Mouse (Mus musculus): ENCODE results near the gene Thoc6. TPM values are rescaled to one million over a fixed set of nuclear protein-coding genes. Genes with fewer than 3 reads are reported as not detected.

Gene Thoc6
- polyA plus RNA-seq, 1 experiment, result 60.5 TPM

DNA sequence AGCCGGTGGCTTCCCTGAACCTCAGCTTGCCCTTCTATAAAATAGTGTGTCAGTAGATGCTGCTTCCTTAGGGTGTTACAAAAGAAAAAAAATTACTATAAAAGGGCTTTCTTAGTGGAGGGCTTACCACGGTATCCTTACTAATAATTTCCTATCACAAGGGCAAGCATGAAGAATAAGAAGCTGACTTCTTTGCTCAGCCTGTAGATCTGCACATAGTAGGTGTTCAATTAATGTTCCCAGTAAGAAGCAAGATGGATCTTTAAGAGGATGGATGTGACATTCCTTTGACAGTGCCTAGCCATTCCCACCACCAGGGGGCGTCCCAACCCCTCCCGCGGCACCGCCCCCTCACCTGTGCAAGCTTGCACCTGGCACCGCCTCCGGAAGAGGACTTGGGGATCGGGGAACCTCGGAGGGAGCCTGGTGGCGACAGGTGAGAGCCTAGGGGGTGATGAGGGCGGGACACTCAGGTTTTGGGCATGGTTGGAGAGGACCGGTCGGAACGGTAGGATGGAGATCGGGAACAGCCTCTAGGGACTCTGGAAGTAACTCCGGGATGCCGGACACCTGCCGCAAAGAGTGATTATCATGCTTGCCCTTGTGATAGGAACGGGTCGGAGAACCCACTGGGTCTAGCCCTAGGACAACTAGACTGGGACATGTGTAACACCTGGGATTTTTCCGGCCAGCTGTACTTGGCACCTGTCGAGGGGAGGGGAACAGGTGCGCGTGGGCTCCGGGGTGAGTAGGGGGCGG, 13.4 kb downstream of the Thoc6 start, which contains the start of gene Bicdl2:
Gene Bicdl2, plus strand, starts transcription at position 390 of the 759 bp plus-strand sequence.
- H3K79me2 ChIP-seq (ENCODE audit: control insufficient read depth, insufficient read depth), result no peaks in the 10 kb centered on the region
- no peak within 1 kb of the TSS for H3ac ChIP-seq (ENCODE audit: control insufficient read depth, insufficient read length, low read depth)
- no peaks in the 10 kb centered on the region for H3K27me3 ChIP-seq (ENCODE audit: control insufficient read depth, insufficient read depth, insufficient read length)
- TF ChIP-seq FOSL1 (IDR thresholded peaks at IDR 0.05; ENCODE audit: insufficient read depth, low read length, poor library complexity, severe bottlenecking), result no peak
- peak; percentile 43 for TF ChIP-seq CTCF (IDR thresholded peaks at IDR 0.05; ENCODE audit: control insufficient read depth, insufficient read depth, insufficient read length)
- TF ChIP-seq USF1 (IDR thresholded peaks at IDR 0.05; ENCODE audit: low read depth), result no peak
- H3K4me3 ChIP-seq (ENCODE audit: insufficient read depth, poor library complexity, severe bottlenecking), result no peak within 1 kb of the TSS
- no peaks in the 10 kb centered on the region for H3K79me3 ChIP-seq (ENCODE audit: low read depth)
- no peaks in the 10 kb centered on the region for H3K36me3 ChIP-seq (ENCODE audit: control insufficient read depth, insufficient read depth)

DNA sequence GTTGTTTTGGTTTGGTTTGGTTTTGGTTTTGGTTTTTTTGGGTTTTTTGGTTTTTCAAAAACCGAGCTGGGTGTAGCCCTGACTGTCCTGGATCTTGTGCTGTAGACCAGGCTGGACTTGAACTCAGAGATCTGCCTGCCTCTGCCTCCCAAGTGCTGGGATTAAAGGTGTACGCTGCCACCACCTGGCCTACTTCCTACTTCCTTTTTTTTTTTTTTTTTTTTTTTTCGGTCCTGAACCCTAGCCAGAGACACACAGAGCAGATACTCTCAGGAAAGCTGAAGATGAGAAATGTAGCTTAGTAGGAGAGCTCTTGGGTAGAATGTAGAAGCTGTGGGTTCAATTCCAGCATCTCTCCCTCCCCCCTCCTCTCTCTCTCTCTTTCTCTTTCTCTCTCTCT, 15.2 kb downstream of the Thoc6 start:
- Histone ChIP-seq H3K79me2 (ENCODE audit: control insufficient read depth, insufficient read depth) (no peaks in the 10 kb centered on the region), H3K79me3 (ENCODE audit: low read depth) (no peaks in the 10 kb centered on the region)

DNA sequence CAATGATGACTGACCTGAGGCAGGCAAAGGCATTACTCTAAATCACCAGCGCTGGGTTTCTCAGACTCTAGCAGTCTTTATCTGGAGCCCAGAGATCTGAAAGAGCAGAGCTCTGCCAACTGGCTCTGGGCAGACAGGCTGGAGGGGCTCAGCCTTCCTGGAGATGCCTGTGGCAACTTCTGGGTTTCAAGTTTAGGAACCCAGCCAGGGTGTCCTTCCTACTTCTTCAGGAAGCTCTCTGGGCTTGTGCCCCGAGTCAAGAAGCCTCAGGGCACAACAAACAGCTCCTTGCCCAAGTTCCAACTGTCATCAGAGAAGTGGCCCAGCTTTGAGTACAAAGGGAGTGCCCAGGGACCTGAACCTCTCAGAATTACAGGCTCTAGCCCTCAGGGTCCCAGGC, 19.3 kb downstream of the Thoc6 start:
- H3K4me3 ChIP-seq (ENCODE audit: insufficient read depth, poor library complexity, severe bottlenecking), result no peak overlapping the region
- no peak for TF ChIP-seq USF1 (IDR thresholded peaks at IDR 0.05; ENCODE audit: low read depth)
- TF ChIP-seq CTCF (IDR thresholded peaks at IDR 0.05; ENCODE audit: control insufficient read depth, insufficient read depth, insufficient read length), result no peak
- TF ChIP-seq CEBPB (IDR thresholded peaks at IDR 0.05; ENCODE audit: low read depth), result no peak
- TF ChIP-seq MYOG (IDR thresholded peaks at IDR 0.05; ENCODE audit: control insufficient read depth, extremely low read depth, insufficient read length), result no peak
- TF ChIP-seq MYOD1 (IDR thresholded peaks at IDR 0.05; ENCODE audit: control insufficient read depth, insufficient read length, low read depth), result no peak
- TF ChIP-seq MAX (IDR thresholded peaks at IDR 0.05), result no peak
- TF ChIP-seq FOSL1 (IDR thresholded peaks at IDR 0.05; ENCODE audit: insufficient read depth, low read length, poor library complexity, severe bottlenecking), result no peak
- H3K27me3 ChIP-seq (ENCODE audit: control insufficient read depth, insufficient read depth, insufficient read length), result no peaks in the 10 kb centered on the region
- H3K79me2 ChIP-seq (ENCODE audit: control insufficient read depth, insufficient read depth), result no peaks in the 10 kb centered on the region
- no peaks in the 10 kb centered on the region for H3K36me3 ChIP-seq (ENCODE audit: control insufficient read depth, insufficient read depth)
- H3K79me3 ChIP-seq (ENCODE audit: low read depth), result no peaks in the 10 kb centered on the region
- H3ac ChIP-seq (ENCODE audit: control insufficient read depth, insufficient read length, low read depth), result no peak overlapping the region

More for the DNA sequence above, 15.2 kb downstream of the Thoc6 start:
- no peaks in the 10 kb centered on the region for H3K36me3 ChIP-seq (ENCODE audit: control insufficient read depth, insufficient read depth)
- TF ChIP-seq MYOD1 (IDR thresholded peaks at IDR 0.05; ENCODE audit: control insufficient read depth, insufficient read length, low read depth) (no peak), USF1 (IDR thresholded peaks at IDR 0.05; ENCODE audit: low read depth) (no peak)
- no peaks in the 10 kb centered on the region for H3K27me3 ChIP-seq (ENCODE audit: control insufficient read depth, insufficient read depth, insufficient read length)
- H3K4me3 ChIP-seq (ENCODE audit: insufficient read depth, poor library complexity, severe bottlenecking), result no peak overlapping the region
- H3ac ChIP-seq (ENCODE audit: control insufficient read depth, insufficient read length, low read depth), result no peak overlapping the region

DNA sequence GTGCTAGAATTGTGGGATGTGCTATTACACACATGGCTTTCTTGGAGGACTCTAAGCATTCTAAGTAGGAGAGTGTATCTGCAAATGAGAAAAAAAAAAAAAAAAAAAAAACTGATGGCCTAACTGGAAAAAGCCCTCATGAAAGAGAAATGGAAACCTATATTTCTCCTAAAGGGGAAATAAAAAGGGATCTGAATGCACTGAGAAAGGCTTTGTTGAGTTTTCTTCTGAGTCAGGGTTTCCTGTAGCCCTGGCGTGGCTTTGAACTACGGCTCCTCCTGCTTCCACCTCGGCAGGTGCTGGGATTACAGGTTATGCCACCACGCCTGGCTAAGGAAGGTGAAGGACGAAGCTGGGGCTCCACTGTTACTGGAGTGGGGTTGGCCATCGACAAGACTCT, 19.7 kb downstream of the Thoc6 start:
- H3K36me3 ChIP-seq (ENCODE audit: control insufficient read depth, insufficient read depth), result no peaks in the 10 kb centered on the region
- no peaks in the 10 kb centered on the region for H3K79me3 ChIP-seq (ENCODE audit: low read depth)
- H3K4me3 ChIP-seq (ENCODE audit: insufficient read depth, poor library complexity, severe bottlenecking), result no peak overlapping the region
- TF ChIP-seq CEBPB (IDR thresholded peaks at IDR 0.05; ENCODE audit: low read depth) (no peak), USF1 (IDR thresholded peaks at IDR 0.05; ENCODE audit: low read depth) (no peak), MAX (IDR thresholded peaks at IDR 0.05) (no peak), MYOG (IDR thresholded peaks at IDR 0.05; ENCODE audit: control insufficient read depth, extremely low read depth, insufficient read length) (no peak), MYOD1 (IDR thresholded peaks at IDR 0.05; ENCODE audit: control insufficient read depth, insufficient read length, low read depth) (no peak)
- no peaks in the 10 kb centered on the region for H3K79me2 ChIP-seq (ENCODE audit: control insufficient read depth, insufficient read depth)
- no peaks in the 10 kb centered on the region for H3K27me3 ChIP-seq (ENCODE audit: control insufficient read depth, insufficient read depth, insufficient read length)
- H3ac ChIP-seq (ENCODE audit: control insufficient read depth, insufficient read length, low read depth), result no peak overlapping the region

DNA sequence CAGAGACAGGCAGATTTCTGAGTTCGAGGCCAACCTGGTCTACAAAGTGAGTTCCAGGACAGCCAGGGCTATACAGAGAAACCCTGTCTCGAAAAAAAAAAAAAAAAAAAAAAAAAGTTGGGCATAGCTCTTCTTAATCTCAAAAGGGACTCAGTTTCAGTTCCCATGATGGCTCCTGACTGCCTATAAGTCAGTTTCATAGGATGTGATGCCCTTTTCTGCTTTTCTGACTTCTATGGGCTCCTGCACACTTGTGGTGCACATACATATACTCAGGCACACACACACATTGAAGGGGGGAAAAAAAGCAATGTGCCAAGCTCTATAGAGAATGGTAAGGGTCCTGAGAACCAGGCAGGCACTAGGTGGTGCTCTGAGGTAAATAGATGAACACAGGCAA, 20.4 kb downstream of the Thoc6 start:
- Histone ChIP-seq H3K79me2 (ENCODE audit: control insufficient read depth, insufficient read depth) (no peaks in the 10 kb centered on the region), H3K4me3 (ENCODE audit: insufficient read depth, poor library complexity, severe bottlenecking) (no peak overlapping the region), H3ac (ENCODE audit: control insufficient read depth, insufficient read length, low read depth) (no peak overlapping the region), H3K79me3 (ENCODE audit: low read depth) (no peaks in the 10 kb centered on the region), H3K36me3 (ENCODE audit: control insufficient read depth, insufficient read depth) (no peaks in the 10 kb centered on the region), H3K27me3 (ENCODE audit: control insufficient read depth, insufficient read depth, insufficient read length) (no peaks in the 10 kb centered on the region)
- TF ChIP-seq MYOD1 (IDR thresholded peaks at IDR 0.05; ENCODE audit: control insufficient read depth, insufficient read length, low read depth) (no peak), MYOG (IDR thresholded peaks at IDR 0.05; ENCODE audit: control insufficient read depth, extremely low read depth, insufficient read length) (no peak), USF1 (IDR thresholded peaks at IDR 0.05; ENCODE audit: low read depth) (no peak), FOSL1 (IDR thresholded peaks at IDR 0.05; ENCODE audit: insufficient read depth, low read length, poor library complexity, severe bottlenecking) (no peak), CEBPB (IDR thresholded peaks at IDR 0.05; ENCODE audit: low read depth) (no peak), CTCF (IDR thresholded peaks at IDR 0.05; ENCODE audit: control insufficient read depth, insufficient read depth, insufficient read length) (no peak), MAX (IDR thresholded peaks at IDR 0.05) (no peak)

DNA sequence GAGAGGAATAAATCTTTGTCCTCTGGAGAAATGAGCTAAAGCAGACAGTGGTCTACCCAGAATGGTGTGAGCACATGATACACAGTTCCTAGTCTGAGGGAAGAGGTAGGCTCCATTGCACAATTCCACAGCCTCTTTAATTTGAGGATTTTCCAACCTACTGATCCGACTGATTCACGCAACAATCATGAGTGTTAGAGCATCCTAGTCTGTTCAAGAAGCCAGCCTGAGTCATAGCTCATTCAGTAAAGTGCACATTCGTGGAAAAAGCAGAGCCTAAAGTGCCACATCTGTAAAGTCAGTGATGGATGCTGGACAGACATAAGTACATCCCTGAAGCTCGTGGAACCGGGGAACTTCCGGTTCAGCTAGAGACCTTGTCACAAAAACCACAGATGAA, 22.3 kb downstream of the Thoc6 start:
- Histone ChIP-seq H3ac (ENCODE audit: control insufficient read depth, insufficient read length, low read depth) (no peak overlapping the region), H3K27me3 (ENCODE audit: control insufficient read depth, insufficient read depth, insufficient read length) (peaks cover 11% of the 10 kb centered on the region), H3K4me3 (ENCODE audit: insufficient read depth, poor library complexity, severe bottlenecking) (no peak overlapping the region), H3K79me3 (ENCODE audit: low read depth) (no peaks in the 10 kb centered on the region), H3K79me2 (ENCODE audit: control insufficient read depth, insufficient read depth) (no peaks in the 10 kb centered on the region), H3K36me3 (ENCODE audit: control insufficient read depth, insufficient read depth) (no peaks in the 10 kb centered on the region)
- TF ChIP-seq USF1 (IDR thresholded peaks at IDR 0.05; ENCODE audit: low read depth), result no peak
- TF ChIP-seq CTCF (IDR thresholded peaks at IDR 0.05; ENCODE audit: control insufficient read depth, insufficient read depth, insufficient read length), result no peak
- no peak for TF ChIP-seq MYOG (IDR thresholded peaks at IDR 0.05; ENCODE audit: control insufficient read depth, extremely low read depth, insufficient read length)
- TF ChIP-seq MYOD1 (IDR thresholded peaks at IDR 0.05; ENCODE audit: control insufficient read depth, insufficient read length, low read depth), result no peak
- TF ChIP-seq CEBPB (IDR thresholded peaks at IDR 0.05; ENCODE audit: low read depth), result peak; percentile 50
- no peak for TF ChIP-seq MAX (IDR thresholded peaks at IDR 0.05)
